Mouse (Mus musculus) MEL (cell line): ENCODE measurements around the gene 4922502D21Rik. TPM values are rescaled to one million over a fixed set of nuclear protein-coding genes. Genes with fewer than 3 reads are reported as not detected.

Experiments
- DNase-seq: peaks from one replicate; pipeline ENCODE4 v3.0.0; 2011; ENCODE audit warnings: low read depth, low spot score
- H3K27ac ChIP-seq: 2 replicates; pipeline ENCODE4 v1.5.1; 2012; ENCODE audit warnings: low read depth, mild to moderate bottlenecking, control low read depth, low read length, moderate library complexity; ENCODE audit not compliant: control insufficient read depth
- H3K27me3 ChIP-seq, 2 experiments: fragments of 150-350 bp in 1 of 2; sonication (generic) in 1 of 2; 2 replicates each; pipeline ENCODE4 v1.6.1; 2012; ENCODE audit warnings: low read length in 2 of 2, mild to moderate bottlenecking in 2 of 2, improper control_type of control experiment in 1 of 2, moderate library complexity in 1 of 2; ENCODE audit not compliant: insufficient read depth in 2 of 2, control insufficient read depth in 1 of 2
- H3K36me3 ChIP-seq, 2 experiments: 2 replicates each; pipeline ENCODE4 v1.6.1; 2012 to 2014; ENCODE audit warnings: low read length in 2 of 2, improper control_type of control experiment in 1 of 2, inconsistent platforms in 1 of 2, mild to moderate bottlenecking in 1 of 2; ENCODE audit not compliant: insufficient read depth in 2 of 2, control insufficient read depth in 1 of 2
- H3K4me1 ChIP-seq, 2 experiments: fragments of 150-350 bp in 1 of 2; sonication (generic) in 1 of 2; 2 replicates each; pipeline ENCODE4 v1.6.1; 2012; ENCODE audit warnings: low read length in 2 of 2, improper control_type of control experiment in 1 of 2, mild to moderate bottlenecking in 1 of 2; ENCODE audit not compliant: insufficient read depth in 2 of 2, control insufficient read depth in 1 of 2
- H3K4me3 ChIP-seq, 2 experiments: fragments of 150-350 bp in 1 of 2; sonication (generic) in 1 of 2; 2 replicates each; pipeline ENCODE4 v1.5.1; 2012; ENCODE audit warnings: low read depth in 2 of 2, low read length in 2 of 2, mild to moderate bottlenecking in 2 of 2, moderate library complexity in 2 of 2, control low read depth in 1 of 2, improper control_type of control experiment in 1 of 2; ENCODE audit not compliant: control insufficient read depth in 1 of 2, insufficient read depth in 1 of 2
- H3K79me2 ChIP-seq: 2 replicates; pipeline ENCODE4 v1.6.1; 2012; ENCODE audit warnings: mild to moderate bottlenecking, low read length, moderate library complexity; ENCODE audit not compliant: control insufficient read depth, poor library complexity, insufficient read depth
- H3K9ac ChIP-seq: 2 replicates; pipeline ENCODE4 v1.6.1; 2012; ENCODE audit warnings: low read depth, mild to moderate bottlenecking, control low read depth, low read length, moderate library complexity; ENCODE audit not compliant: control insufficient read depth, poor library complexity, severe bottlenecking
- H3K9me3 ChIP-seq: fragments of 150-350 bp; sonication (generic); replicated peaks from 2 replicates; pipeline ENCODE4 v1.6.1; 2012; ENCODE audit warnings: mild to moderate bottlenecking, low read length, improper control_type of control experiment, moderate library complexity; ENCODE audit not compliant: insufficient read depth
- BHLHE40 ChIP-seq: IDR thresholded peaks from 2 replicates; pipeline ENCODE4 v1.6.1; 2012; ENCODE audit warnings: low read depth, mild to moderate bottlenecking, inconsistent platforms, low read length, improper control_type of control experiment, borderline replicate concordance
- CHD1 ChIP-seq: IDR thresholded peaks from 2 replicates; pipeline ENCODE4 v1.6.1; 2012; ENCODE audit warnings: low read depth, mild to moderate bottlenecking, inconsistent platforms, low read length, improper control_type of control experiment
- CHD2 ChIP-seq: IDR thresholded peaks from 2 replicates; pipeline ENCODE4 v1.6.1; 2011; ENCODE audit warnings: low read length, improper control_type of control experiment
- CTCF ChIP-seq, 3 experiments: IDR thresholded peaks in 2 of 3; conservative IDR thresholded peaks in 1 of 3; 2 replicates each; pipeline ENCODE4 v1.5.1; 2011 to 2012; ENCODE audit warnings: low read length in 3 of 3, low read depth in 2 of 3, mild to moderate bottlenecking in 2 of 3, improper control_type of control experiment in 1 of 3, inconsistent platforms in 1 of 3, mixed read lengths in 1 of 3, moderate library complexity in 1 of 3; ENCODE audit not compliant: control insufficient read depth in 1 of 3, insufficient read depth in 1 of 3, poor library complexity in 1 of 3, severe bottlenecking in 1 of 3
- E2F4 ChIP-seq: IDR thresholded peaks from 2 replicates; pipeline ENCODE4 v1.6.1; 2011; ENCODE audit warnings: low read depth, low read length, improper control_type of control experiment, borderline replicate concordance
- ELF1 ChIP-seq: IDR thresholded peaks from 2 replicates; pipeline ENCODE4 v1.6.1; 2014; ENCODE audit warnings: low read depth, mild to moderate bottlenecking, inconsistent platforms, low read length, improper control_type of control experiment, moderate library complexity
- EP300 ChIP-seq, 2 experiments: IDR thresholded peaks; 2 replicates each; pipeline ENCODE4 v1.6.1; 2011; ENCODE audit warnings: improper control_type of control experiment in 2 of 2, low read length in 2 of 2, low read depth in 1 of 2, mild to moderate bottlenecking in 1 of 2
- ETS1 ChIP-seq: IDR thresholded peaks from 2 replicates; pipeline ENCODE4 v1.6.1; 2012; ENCODE audit warnings: low read depth, mild to moderate bottlenecking, inconsistent platforms, low read length, improper control_type of control experiment, moderate library complexity
- GABPA ChIP-seq: IDR thresholded peaks from 2 replicates; pipeline ENCODE4 v1.6.1; 2012; ENCODE audit warnings: low read depth, mild to moderate bottlenecking, inconsistent platforms, low read length, improper control_type of control experiment, moderate library complexity
- GATA1 ChIP-seq: IDR thresholded peaks from 2 replicates; pipeline ENCODE4 v1.6.1; 2011; ENCODE audit warnings: low read depth, low read length, improper control_type of control experiment
- HCFC1 ChIP-seq: IDR thresholded peaks from 2 replicates; pipeline ENCODE4 v1.6.1; 2012; ENCODE audit warnings: low read depth, mild to moderate bottlenecking, inconsistent platforms, low read length, improper control_type of control experiment, moderate library complexity
- JUND ChIP-seq: IDR thresholded peaks from 2 replicates; pipeline ENCODE4 v1.6.1; 2011; ENCODE audit warnings: low read depth, mild to moderate bottlenecking, improper control_type of control experiment, low read length
- KAT2A ChIP-seq: conservative IDR thresholded peaks from 2 replicates; pipeline ENCODE4 v1.6.1; 2012; ENCODE audit warnings: low read depth, low read length, improper control_type of control experiment, inconsistent platforms
- MAFK ChIP-seq: IDR thresholded peaks from 2 replicates; pipeline ENCODE4 v1.6.1; 2011; ENCODE audit warnings: low read depth, mild to moderate bottlenecking, low read length, improper control_type of control experiment, borderline replicate concordance
- MAX ChIP-seq: IDR thresholded peaks from 2 replicates; pipeline ENCODE4 v1.6.1; 2011; ENCODE audit warnings: low read length, improper control_type of control experiment
- MAZ ChIP-seq: IDR thresholded peaks from 2 replicates; pipeline ENCODE4 v1.6.1; 2012; ENCODE audit warnings: low read depth, mild to moderate bottlenecking, inconsistent platforms, low read length, improper control_type of control experiment
- MEF2A ChIP-seq: IDR thresholded peaks from 2 replicates; pipeline ENCODE4 v1.6.1; 2014; ENCODE audit warnings: low read depth, mild to moderate bottlenecking, inconsistent platforms, low read length, improper control_type of control experiment; ENCODE audit not compliant: poor library complexity, insufficient replicate concordance, severe bottlenecking; ENCODE audit errors: extremely low read depth
- MXI1 ChIP-seq: IDR thresholded peaks from 2 replicates; pipeline ENCODE4 v1.6.1; 2011; ENCODE audit warnings: mild to moderate bottlenecking, low read depth, low read length, improper control_type of control experiment
- MYB ChIP-seq: IDR thresholded peaks from 2 replicates; pipeline ENCODE4 v1.6.1; 2011; ENCODE audit warnings: mild to moderate bottlenecking, low read depth, low read length, improper control_type of control experiment
- MYC ChIP-seq: IDR thresholded peaks from 2 replicates; pipeline ENCODE4 v1.6.1; 2011; ENCODE audit warnings: low read depth, mild to moderate bottlenecking, low read length, improper control_type of control experiment, moderate library complexity
- NRF1 ChIP-seq: IDR thresholded peaks from 2 replicates; pipeline ENCODE4 v1.6.1; 2014; ENCODE audit warnings: low read depth, mild to moderate bottlenecking, inconsistent platforms, low read length, improper control_type of control experiment, moderate library complexity; ENCODE audit not compliant: poor library complexity, insufficient read depth, severe bottlenecking
- POLR2A ChIP-seq, 2 experiments: IDR thresholded peaks; 2 replicates each; pipeline ENCODE4 v1.6.1; 2011 to 2012; ENCODE audit warnings: low read length in 2 of 2, mild to moderate bottlenecking in 2 of 2, control low read depth in 1 of 2, improper control_type of control experiment in 1 of 2, low read depth in 1 of 2, moderate library complexity in 1 of 2; ENCODE audit not compliant: control insufficient read depth in 1 of 2, insufficient read depth in 1 of 2, poor library complexity in 1 of 2
- POLR2AphosphoS2 ChIP-seq: IDR thresholded peaks from 2 replicates; pipeline ENCODE4 v1.6.1; 2011; ENCODE audit warnings: low read length, improper control_type of control experiment
- POLR2AphosphoS5 ChIP-seq: IDR thresholded peaks from 2 replicates; pipeline ENCODE4 v1.6.1; 2012; ENCODE audit warnings: low read depth, borderline replicate concordance, mild to moderate bottlenecking, inconsistent platforms, low read length, moderate library complexity, mixed read lengths
- RAD21 ChIP-seq: IDR thresholded peaks from 2 replicates; pipeline ENCODE4 v1.6.1; 2011; ENCODE audit warnings: mild to moderate bottlenecking, low read depth, low read length, improper control_type of control experiment
- RCOR1 ChIP-seq: IDR thresholded peaks from 2 replicates; pipeline ENCODE4 v1.6.1; 2012; ENCODE audit warnings: low read depth, mild to moderate bottlenecking, inconsistent platforms, low read length, improper control_type of control experiment
- SIN3A ChIP-seq: IDR thresholded peaks from 2 replicates; pipeline ENCODE4 v1.6.1; 2012; ENCODE audit warnings: low read length, improper control_type of control experiment, inconsistent platforms
- SMC3 ChIP-seq: IDR thresholded peaks from 2 replicates; pipeline ENCODE4 v1.6.1; 2011; ENCODE audit warnings: low read depth, low read length, improper control_type of control experiment
- TAL1 ChIP-seq: IDR thresholded peaks from 2 replicates; pipeline ENCODE4 v1.6.1; 2012; ENCODE audit warnings: mild to moderate bottlenecking, inconsistent platforms, low read length, moderate library complexity, mixed read lengths
- TBP ChIP-seq: IDR thresholded peaks from 2 replicates; pipeline ENCODE4 v1.8.0; 2011; ENCODE audit warnings: low read depth, low read length, improper control_type of control experiment
- TCF12 ChIP-seq: IDR thresholded peaks from 2 replicates; pipeline ENCODE4 v1.6.1; 2014; ENCODE audit warnings: low read depth, mild to moderate bottlenecking, inconsistent platforms, low read length, improper control_type of control experiment, moderate library complexity
- UBTF ChIP-seq: IDR thresholded peaks from 2 replicates; pipeline ENCODE4 v1.6.1; 2012; ENCODE audit warnings: low read depth, mild to moderate bottlenecking, inconsistent platforms, low read length, improper control_type of control experiment, moderate library complexity, borderline replicate concordance; ENCODE audit not compliant: insufficient read depth
- USF1 ChIP-seq: IDR thresholded peaks from 2 replicates; pipeline ENCODE4 v1.6.1; 2014; ENCODE audit warnings: low read depth, mild to moderate bottlenecking, inconsistent platforms, low read length, improper control_type of control experiment, moderate library complexity
- USF2 ChIP-seq, 2 experiments: IDR thresholded peaks; 2 replicates each; pipeline ENCODE4 v1.6.1; 2011 to 2012; ENCODE audit warnings: improper control_type of control experiment in 2 of 2, low read length in 2 of 2, borderline replicate concordance in 1 of 2, inconsistent platforms in 1 of 2, low read depth in 1 of 2, mild to moderate bottlenecking in 1 of 2; ENCODE audit not compliant: insufficient read depth in 1 of 2
- ZC3H11A ChIP-seq: IDR thresholded peaks from 2 replicates; pipeline ENCODE4 v1.6.1; 2012; ENCODE audit warnings: low read depth, mild to moderate bottlenecking, inconsistent platforms, low read length, improper control_type of control experiment
- ZKSCAN1 ChIP-seq: IDR thresholded peaks from 2 replicates; pipeline ENCODE4 v1.6.1; 2012; ENCODE audit warnings: low read depth, mild to moderate bottlenecking, inconsistent platforms, low read length, improper control_type of control experiment, moderate library complexity
- ZMIZ1 ChIP-seq: IDR thresholded peaks from 2 replicates; pipeline ENCODE4 v1.6.1; 2012; ENCODE audit warnings: low read depth, mild to moderate bottlenecking, inconsistent platforms, low read length, improper control_type of control experiment, moderate library complexity
- ZNF384 ChIP-seq: IDR thresholded peaks from 2 replicates; pipeline ENCODE4 v1.6.1; 2012; ENCODE audit warnings: low read depth, mild to moderate bottlenecking, inconsistent platforms, low read length, improper control_type of control experiment
- polyA plus RNA-seq, 2 experiments: library from polyadenylated mRNA; stranded (reverse) in 1 of 2; unstranded in 1 of 2; fragments of >175 nt in 1 of 2; fragments of >200 nt in 1 of 2; gene quantifications; 2 replicates each; pipeline versions ENCODE4 v1.2.1 to v1.2.4; 2012; ENCODE audit warnings: low replicate concordance in 2 of 2, low read depth in 1 of 2; ENCODE audit not compliant: insufficient read length in 2 of 2, insufficient read depth in 1 of 2, missing spikeins in 1 of 2
- total RNA-seq: library from RNA; depleted of rRNA; stranded (reverse); fragments of 300-350 nt; gene quantifications from 2 replicates; pipeline ENCODE4 v1.2.3, GENCODE M21; 2012

The 4922502D21Rik gene
- total and polyA plus RNA-seq, 3 experiments = not detected

- peaks cover 5 to 10% of the 10 kb centered on the region in 2 experiments for H3K4me1 ChIP-seq
- DNase-seq = peak; percentile 78
- no peaks in the 10 kb centered on the region for H3K79me2 ChIP-seq
- TF ChIP-seq ZKSCAN1 = no peak
- no peak for TF ChIP-seq ELF1
- TF ChIP-seq USF1 = no peak
- TF ChIP-seq TAL1 = no peak
- no peak for TF ChIP-seq RCOR1
- TF ChIP-seq USF2 (IDR thresholded peaks at IDR 0.05; ENCODE audit: borderline replicate concordance in 1 of 2, insufficient read depth in 1 of 2, low read depth in 1 of 2, low read length in 2 of 2) = no peak
- TF ChIP-seq GATA1 = peak; percentile 34; the same call in 1 of the 2 replicates
- TF ChIP-seq EP300 (IDR thresholded peaks at IDR 0.05; ENCODE audit: low read depth in 1 of 2, low read length in 2 of 2) = peak; percentile 64 to 87; a peak in 3 of 4 replicates
- no peak for TF ChIP-seq SMC3
- TF ChIP-seq MAFK = no peak
- no peak for TF ChIP-seq ZMIZ1
- TF ChIP-seq ETS1 = peak; percentile 61; the same call in 1 of the 2 replicates
- no peak for TF ChIP-seq E2F4
- no peak for TF ChIP-seq TBP
- no peak for TF ChIP-seq GABPA
- 0 out of 2 replicates have a peak, but pooled peaks have one; percentile 8 for TF ChIP-seq TCF12
- TF ChIP-seq HCFC1 = no peak
- peak; percentile 62 for TF ChIP-seq MYB
- TF ChIP-seq CTCF (IDR thresholded peaks at IDR 0.05 in 2 of 3, conservative IDR thresholded peaks at IDR 0.05 in 1 of 3; ENCODE audit: control insufficient read depth in 1 of 3, insufficient read depth in 1 of 3, low read depth in 2 of 3, low read length in 3 of 3, poor library complexity in 1 of 3, severe bottlenecking in 1 of 3) = no peak
- no peak for TF ChIP-seq JUND
- TF ChIP-seq CHD2 = no peak
- TF ChIP-seq KAT2A = no peak
- TF ChIP-seq BHLHE40 = no peak
- TF ChIP-seq NRF1 = no peak
- TF ChIP-seq POLR2AphosphoS2 = no peak
- no peak for TF ChIP-seq MXI1
- 0 out of 2 replicates have a peak, but pooled peaks have one; percentile 10 for TF ChIP-seq ZNF384
- TF ChIP-seq MAZ = no peak
- TF ChIP-seq SIN3A = no peak
- no peak for TF ChIP-seq ZC3H11A
- no peak for TF ChIP-seq UBTF
- no peak for TF ChIP-seq POLR2A (IDR thresholded peaks at IDR 0.05; ENCODE audit: control insufficient read depth in 1 of 2, insufficient read depth in 1 of 2, low read depth in 1 of 2, low read length in 2 of 2, poor library complexity in 1 of 2)
- TF ChIP-seq CHD1 = no peak
- no peak for TF ChIP-seq RAD21
- TF ChIP-seq MAX = no peak
- TF ChIP-seq MYC = no peak
- no peak for TF ChIP-seq POLR2AphosphoS5
- peak; percentile 65; the same call in 1 of the 2 replicates for TF ChIP-seq MEF2A
These were observed 15.9 kb downstream of the 4922502D21Rik start for GRCm38 (mm10) chr6:129315698-129316097.

More at GRCm38 (mm10) chr6:129315698-129316097, 15.9 kb downstream of the 4922502D21Rik start:
- H3K27ac ChIP-seq = no peak overlapping the region
- H3K4me3 ChIP-seq = peak overlapping the region in 1 of 2 experiments; percentile 32; a peak in 2 of 4 replicates
- H3K36me3 ChIP-seq = peaks cover 0 to 14% of the 10 kb centered on the region in 2 experiments; a peak in 2 of 4 replicates
- H3K9ac ChIP-seq = no peak overlapping the region; the same call in 1 of the 2 replicates
- no peaks in the 10 kb centered on the region for H3K9me3 ChIP-seq
- H3K27me3 ChIP-seq = no peaks in the 10 kb centered on the region
